Mouse (Mus musculus) G1E-ER4 (cell line): ENCODE measurements around the gene Inka1. TPM values are rescaled to one million over a fixed set of nuclear protein-coding genes. Genes with fewer than 3 reads are reported as not detected.

Experiments used
- GATA1 ChIP-seq: IDR thresholded peaks from one replicate; pipeline ENCODE4 v1.8.0; 2012; ENCODE audit warnings: low read length, inconsistent platforms
- polyA plus RNA-seq: library from polyadenylated mRNA; stranded (reverse); fragments of >175 nt; gene quantifications from 2 replicates; pipeline ENCODE4 v1.2.3, GENCODE M21; 2012

The Inka1 gene
- 104 and 110 TPM in 2 replicates for polyA plus RNA-seq

DNA sequence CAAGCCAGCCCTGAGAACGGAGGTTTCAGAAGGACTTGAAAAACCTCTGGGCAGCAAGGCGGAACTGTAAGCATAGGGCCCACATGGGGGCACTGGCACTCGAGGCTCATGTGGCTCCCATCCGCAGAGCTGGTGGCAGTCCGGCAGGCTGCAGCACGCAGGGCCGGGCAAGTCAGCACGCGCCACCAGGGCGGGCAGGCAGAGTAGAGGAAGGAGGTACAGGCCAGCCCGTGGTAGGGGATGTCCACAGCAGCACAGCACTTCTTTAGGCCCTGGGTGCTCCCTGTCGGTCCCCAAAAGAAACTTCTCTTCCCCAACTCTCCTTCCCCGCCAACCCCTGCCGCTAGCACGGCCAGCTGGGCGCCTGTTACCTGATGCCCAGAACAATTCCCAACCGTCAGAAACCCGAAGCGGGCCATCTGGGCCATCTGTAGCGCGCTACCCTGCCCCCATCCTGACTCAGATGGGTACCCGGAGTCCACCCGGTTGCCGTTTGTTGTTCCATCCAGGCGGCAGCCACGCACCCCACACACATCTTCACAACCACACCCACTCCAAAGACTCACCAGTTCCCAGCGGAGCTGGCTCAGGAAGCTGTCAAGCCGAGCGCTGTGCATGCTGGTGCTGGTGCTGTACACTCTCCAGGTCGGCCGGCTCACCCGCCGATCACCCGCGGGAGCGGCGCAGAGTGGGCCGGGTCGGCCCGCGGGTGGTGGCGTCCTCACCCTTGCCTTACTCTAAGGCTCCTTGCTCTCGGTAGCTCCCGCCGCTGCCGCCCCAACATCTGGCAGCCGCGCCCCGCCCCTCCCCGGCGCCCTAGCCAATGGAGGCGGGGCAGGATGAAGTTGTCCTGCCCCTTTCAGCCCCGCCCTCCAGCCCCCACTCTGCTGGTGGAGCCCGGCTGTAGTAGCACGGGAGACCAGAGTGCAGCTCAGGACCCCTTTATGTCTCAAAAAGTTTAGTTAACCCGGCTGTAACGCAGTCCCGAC is at the start of gene Inka1:
Gene Inka1 (minus strand): TSS at position 749 of the 989 bp plus-strand sequence.
- TF ChIP-seq GATA1, result no peak

DNA sequence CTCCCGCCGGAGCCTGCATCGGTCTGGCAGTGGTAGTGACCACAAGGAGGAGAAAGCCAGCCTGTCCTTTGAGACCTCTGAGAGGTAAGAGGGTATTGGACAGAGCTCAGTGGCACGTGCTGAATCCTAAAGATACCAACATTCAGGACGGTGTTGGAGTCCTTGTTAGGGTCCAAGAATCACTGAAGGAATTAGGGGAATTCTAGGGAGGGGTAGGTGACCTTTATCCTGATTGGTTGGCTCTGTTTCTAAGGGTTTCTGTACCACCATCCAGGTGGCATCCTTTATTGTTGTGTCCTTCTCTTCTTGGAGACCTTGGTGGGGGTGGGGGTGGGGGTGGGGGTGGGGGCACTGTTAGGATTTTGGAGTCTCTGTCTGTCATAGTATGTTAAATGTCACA is 46.4 kb upstream of the Inka1 start:
- TF ChIP-seq GATA1, result no peak

DNA sequence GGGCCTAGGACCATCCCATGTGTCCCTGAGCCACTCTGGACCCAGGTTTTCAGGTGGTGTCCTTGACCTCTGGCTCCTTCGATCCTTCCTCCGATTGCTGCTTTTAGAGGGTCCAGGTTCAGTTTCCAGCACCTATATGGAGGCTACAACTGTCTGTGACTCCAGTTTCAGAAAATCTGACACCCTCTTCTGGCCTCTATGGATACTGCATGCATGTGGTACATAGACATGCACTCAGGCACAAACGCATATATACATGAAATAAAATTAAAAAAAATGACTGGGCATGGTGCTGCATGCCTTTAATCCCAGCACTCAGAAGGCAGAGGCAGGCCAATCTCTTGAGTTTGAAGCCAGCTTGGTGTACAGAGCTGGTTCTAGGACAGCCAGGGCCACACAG is 42.2 kb upstream of the Inka1 start:
- no peak for TF ChIP-seq GATA1

DNA sequence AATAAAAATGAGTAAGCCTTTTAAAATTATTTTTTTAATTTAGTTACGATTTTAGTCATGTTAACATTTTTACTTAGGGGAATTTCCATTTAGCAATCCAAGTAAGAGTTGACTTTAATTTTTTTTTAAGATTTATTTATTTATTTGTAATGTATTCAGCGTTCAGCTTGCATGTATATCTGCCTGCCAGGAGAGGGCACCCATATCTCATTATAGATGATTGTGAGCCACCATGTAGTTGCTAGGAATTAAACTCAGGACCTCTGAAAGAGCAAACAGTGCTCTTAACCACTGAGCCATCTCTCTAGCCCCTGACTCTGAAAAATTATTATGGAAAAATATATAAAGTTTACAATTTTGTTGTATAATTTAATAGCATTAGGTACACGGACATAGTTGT is 40.9 kb upstream of the Inka1 start:
- no peak for TF ChIP-seq GATA1

DNA sequence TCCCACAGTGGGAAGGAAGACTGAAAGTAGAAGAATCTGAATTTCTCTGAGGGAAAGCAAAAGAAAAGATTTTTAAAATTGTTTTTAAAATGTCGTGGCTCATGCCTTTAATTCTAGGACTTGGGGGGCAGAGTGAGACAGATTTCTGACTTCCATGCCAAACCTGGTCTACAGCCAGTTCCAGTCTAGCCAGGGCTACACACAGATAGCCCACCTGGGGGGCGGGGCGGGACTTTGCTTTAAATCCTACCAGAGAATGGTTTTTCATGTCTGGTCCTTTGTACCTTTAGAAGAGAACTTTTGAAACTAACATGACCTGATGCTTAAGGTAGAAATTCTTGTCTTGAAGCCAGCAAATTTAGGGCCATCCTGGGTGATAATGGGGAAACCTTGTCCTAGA is 37.5 kb upstream of the Inka1 start:
- TF ChIP-seq GATA1, result no peak

DNA sequence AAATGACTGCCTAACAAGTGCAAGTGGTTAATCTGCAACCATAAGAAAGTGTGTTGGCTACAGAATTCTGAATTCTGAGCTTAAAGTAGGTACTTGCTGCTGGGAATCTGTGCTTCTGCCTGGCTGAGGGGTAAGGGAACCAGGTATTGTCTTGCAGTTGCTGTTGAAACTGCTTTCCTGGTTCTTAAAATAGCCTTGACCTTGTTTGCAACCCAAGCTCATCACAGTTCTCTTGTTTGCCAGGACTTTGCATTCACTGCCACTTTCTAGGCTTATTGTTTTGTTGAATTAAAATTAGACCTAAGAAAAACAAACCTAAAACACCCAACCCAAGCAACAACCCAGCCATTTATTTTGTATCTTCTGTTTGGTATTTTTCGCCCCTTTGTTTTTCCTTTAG is 35.1 kb upstream of the Inka1 start:
- TF ChIP-seq GATA1, result no peak

DNA sequence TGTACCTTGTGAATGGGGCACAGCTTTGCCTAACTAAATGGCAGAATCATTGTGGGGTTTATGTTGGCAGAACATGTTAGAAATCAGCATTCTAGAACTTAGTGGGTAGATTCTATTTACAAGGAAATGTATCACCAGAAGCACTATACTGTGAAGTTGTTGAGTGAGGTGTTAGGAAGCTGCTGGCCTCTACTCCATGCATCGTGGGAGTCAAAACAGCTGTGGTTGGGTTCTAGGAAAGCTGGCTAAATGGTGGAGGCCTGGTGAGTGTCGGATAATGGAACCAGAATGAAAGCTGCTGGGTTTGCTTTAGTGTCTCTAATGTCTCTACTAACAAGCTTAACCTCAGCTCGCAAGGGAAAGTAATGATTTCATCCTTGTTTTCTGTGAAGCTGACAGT is 31.4 kb upstream of the Inka1 start:
- no peak for TF ChIP-seq GATA1

DNA sequence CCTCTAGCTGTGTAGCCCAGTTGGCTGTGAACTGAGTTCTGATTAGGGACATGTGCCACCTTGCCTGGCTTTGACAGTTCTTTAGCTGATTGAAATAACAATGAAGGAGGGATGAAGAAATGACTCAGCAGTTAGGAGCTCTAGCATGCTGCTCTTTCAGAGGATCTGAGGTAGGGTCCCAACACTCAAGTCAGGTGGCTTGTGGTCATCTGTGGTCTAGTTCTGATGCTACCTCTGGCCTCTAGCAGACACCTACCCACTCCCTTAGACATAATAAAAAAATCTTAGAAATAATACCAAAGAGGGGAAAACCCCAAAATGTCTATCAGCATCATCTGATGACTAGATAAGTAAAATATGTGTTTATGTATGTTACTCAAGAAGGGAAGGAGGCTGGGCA is 24.7 kb upstream of the Inka1 start:
- TF ChIP-seq GATA1, result no peak

DNA sequence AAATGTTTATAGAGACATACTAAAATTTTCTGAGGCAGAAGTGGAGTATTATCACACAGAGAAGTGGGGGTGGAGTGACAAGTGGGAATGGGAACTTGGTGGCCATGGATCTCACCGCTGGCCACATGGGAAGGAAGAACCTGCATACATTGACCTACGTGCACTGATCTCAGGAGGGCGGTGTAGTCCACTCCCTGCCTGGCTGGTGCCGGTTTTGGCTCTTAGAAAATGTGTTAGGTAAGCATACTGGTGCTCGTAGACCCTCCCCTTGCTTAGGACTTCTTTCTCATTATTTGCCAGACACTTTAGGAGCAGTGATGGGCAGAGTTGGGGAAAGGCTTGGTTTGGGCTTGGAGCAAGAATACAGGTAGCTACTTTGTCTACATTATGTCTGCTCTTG is 22.4 kb upstream of the Inka1 start:
- no peak for TF ChIP-seq GATA1

DNA sequence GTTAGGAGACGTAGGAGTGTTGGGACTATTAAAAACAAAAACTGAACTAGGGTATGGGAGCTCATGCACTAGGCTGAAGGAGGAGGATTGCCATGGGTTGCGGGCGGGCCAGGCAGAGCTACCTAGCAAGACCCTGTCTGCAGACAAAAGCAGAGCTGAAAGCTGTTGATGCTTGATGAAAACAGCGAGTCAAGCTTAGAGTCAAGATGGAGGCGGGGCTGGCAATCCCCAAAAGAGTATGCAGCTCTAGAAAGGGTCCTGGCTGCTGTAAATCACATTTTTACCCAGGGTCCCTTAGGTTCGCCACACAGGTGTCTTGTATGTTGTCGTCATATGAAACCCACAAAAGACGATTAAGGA is 17.8 kb upstream of the Inka1 start:
- TF ChIP-seq GATA1, result no peak

DNA sequence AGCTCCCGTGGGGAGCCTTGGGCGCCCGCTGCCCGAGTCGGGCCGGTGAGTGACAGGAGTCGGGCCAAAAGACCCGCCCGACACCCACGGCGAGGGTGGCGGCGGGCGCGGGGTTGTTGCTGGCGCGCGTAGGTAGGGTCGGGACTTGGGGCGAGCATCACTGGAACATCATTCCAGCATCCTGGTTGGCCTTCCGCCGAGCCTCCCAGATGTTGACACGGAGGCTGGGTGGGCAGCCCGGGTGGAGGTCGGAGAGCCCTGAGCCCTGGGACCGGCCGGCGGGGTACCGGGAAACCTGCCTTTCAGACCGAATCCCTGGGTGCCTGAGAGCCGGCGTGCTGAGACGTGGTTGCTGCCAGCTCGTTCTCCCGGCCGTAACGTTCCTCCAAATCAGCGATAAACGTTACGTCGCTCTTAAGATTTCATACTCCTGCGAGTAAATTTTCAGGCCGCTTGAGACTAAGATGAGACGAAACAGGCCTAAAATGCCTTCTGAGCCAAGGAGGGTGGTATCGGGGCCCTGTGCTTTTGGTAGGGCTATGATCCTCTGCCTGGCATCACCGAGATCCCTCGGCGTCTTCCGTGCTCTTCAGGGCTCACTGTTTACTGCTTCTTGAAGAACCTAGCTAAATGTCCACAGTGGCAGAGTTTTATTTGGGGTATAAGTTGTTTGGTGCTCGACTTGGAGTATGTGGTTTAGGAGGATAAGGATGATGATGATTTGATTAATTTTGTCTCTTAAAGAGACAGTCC is 17.3 kb upstream of the Inka1 start:
- no peak for TF ChIP-seq GATA1

DNA sequence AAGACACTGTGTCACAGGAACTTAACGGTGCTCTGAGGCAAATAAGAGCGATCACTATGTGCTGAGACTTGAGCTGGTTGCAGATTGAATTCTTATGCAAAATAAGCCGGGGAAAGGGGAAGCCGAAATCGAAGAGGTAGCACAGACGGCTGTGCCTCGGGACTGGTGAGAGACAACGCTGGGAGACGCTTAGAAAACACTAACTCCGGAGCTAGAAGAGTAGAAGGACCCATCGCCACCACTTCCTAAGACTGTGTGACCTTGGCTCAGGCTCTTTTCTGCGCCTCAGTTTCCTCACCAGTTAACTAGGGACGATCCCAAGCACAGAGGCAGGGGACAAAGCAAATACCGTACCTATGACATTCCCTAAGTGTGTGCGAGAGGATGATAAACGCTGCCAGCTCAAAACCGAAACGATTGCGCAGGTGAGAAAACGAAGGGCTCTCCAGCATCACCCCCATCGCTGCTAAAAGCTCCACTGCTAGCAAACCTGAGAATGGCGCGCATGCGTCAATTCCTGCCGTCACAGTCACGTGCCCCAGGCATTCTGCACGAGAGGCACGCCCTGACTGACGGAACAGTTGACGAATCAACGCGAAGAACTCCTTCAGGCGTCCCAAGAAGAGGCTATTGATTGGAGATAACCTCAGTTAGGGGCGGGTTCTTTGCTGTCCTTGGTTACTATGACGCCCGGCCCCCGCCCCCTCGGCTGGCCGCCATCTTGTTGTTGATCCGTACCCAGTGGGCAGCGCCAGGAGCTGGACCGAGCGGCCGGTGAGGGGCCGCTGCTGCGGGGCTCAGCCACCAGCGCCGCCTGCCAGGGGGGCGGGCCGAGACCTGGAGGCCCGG is 16.5 kb upstream of the Inka1 start, which contains the start of gene Ip6k1:
Gene Ip6k1 (plus strand): TSS at position 580 of the 849 bp plus-strand sequence.
- TF ChIP-seq GATA1, result no peak

DNA sequence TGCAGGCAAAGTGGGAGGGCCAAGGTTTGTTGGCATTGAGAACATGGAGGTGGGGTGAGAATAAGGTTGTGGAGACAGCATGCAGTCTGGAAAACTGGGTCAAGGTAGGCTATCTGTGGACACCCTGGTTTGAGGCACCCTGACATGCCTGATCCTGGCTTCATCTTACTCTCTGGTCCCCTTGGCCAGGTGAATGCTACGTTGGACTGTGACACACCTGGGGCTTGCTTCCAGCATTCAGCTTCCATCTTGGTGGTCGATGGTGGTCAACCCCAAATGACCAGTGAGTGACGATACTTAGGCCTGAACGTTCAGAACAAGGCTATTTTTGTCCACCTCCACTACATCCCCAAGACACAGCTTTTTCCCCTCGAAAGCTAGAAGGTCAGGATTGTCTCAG is 10.4 kb upstream of the Inka1 start, which contains the start of gene Gm20662:
Gene Gm20662 (plus strand): TSS at position 301 of the 400 bp plus-strand sequence.
- no peak for TF ChIP-seq GATA1

DNA sequence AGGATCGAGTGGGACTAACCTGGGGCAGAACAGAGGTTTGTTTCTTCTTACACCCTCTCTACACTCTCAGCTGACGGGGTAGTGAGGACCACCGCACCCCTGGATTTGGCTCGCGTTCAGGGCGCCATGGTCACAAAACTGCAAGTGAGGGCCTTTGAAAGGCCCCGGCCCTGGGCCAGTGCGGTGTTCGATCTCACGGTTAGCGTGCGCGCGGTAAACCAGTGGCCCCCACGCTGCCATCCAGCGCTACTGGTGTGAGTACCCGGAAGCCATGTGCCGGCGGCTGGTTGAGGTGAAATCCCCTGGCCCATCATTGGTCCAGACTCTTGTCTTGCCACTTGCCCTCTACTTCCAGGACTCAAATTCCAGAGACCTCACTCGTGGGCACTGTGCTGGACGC is 9.8 kb upstream of the Inka1 start:
- no peak for TF ChIP-seq GATA1

DNA sequence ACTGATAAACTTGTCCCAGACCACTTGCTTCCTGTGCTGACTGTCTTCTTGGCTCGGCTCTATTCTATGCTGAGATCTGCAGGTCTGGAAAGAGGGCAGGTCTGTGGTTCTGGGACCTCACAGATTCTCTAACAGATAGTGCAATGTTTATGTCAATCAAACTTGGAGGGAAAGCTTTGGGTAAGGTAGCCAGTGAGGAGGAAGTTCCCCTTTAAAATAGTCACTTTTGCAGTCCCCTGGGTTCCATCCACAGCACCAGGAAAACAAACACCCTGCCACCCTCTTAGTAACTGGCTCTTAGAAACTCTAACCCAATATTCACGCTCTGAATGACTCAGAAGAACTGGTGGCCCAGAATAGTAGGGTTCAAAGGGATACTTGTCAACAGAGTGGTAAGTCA is 8.8 kb upstream of the Inka1 start:
- no peak for TF ChIP-seq GATA1
